Mouse (Mus musculus): ENCODE results near the gene Plxdc1.

Gene Plxdc1

GRCm38 (mm10) chr11:98012831-98013230 lies 26.6 kb upstream of the Plxdc1 start:
- no peak for DNase-seq

DNA sequence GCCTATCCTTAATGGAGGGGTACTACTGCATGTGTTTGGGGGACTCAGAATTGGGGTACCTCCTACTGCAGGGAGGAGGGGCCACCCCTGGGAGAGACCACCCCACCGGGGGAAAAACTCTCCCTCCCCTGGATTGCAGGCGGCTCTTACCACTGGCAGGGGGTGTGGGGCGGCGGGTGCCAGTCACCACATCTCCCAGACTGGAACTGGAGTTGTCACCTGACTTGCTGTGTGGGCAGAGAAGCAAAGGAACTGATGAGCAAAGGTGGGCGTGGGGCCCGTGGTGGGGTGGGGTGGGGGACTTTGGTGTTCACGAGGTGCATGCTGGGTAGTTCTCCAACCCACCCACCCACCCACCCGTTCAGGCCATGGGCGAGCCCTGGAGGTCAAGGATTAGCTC lies 25.5 kb upstream of the Plxdc1 start:
- DNase-seq: no peak

DNA sequence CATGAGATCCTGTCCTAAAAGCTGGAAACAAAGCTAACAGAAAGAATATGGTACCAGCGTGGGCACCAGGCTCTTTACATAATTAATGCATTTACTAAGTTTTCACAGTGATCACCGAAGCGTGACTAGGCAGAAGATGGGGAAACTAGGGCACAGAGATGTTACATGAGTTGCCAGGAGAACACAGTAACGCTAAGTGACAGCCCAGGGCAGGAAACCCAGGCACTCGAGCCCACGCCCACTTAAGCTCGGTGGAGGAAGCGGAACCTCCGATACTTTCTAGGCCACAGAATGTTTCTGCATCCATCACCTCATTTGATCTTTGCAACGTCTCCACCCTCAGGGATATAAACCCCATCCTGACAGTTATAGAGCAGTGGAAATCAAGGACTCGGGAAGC lies 21.8 kb upstream of the Plxdc1 start:
- no peak for DNase-seq

- DNase-seq: no peak
These were observed 19.4 kb upstream of the Plxdc1 start for GRCm38 (mm10) chr11:98005686-98006085.

GRCm38 (mm10) chr11:98005076-98005475 lies 18.8 kb upstream of the Plxdc1 start:
- DNase-seq: no peak

DNA sequence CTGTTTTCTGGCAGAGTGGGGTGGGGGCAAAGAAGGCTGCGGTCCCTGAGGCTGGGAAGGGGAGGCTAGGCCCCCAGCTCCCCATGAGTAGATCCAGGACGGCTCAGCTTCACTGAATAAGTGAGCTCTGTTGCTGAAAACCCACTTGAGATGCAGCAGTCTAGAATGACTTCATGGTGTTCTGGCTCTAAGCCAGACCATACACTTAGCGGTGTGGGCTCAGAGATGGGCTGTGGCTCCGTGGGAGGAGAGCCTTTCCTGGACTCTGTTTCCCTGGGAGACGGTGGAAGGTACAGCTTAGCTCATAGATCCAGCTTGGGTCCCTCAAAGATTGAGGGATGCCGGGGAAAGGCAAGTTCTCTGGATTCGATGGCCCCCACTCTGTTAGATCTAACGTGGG lies 17.9 kb upstream of the Plxdc1 start:
- DNase-seq: no peak

GRCm38 (mm10) chr11:98003171-98003671 lies 17.0 kb upstream of the Plxdc1 start:
- no peak for DNase-seq

- no peak for DNase-seq
These were observed 16.4 kb upstream of the Plxdc1 start for GRCm38 (mm10) chr11:98002627-98003026.

- DNase-seq: no peak
These were observed 15.7 kb upstream of the Plxdc1 start for GRCm38 (mm10) chr11:98001986-98002385.

DNA sequence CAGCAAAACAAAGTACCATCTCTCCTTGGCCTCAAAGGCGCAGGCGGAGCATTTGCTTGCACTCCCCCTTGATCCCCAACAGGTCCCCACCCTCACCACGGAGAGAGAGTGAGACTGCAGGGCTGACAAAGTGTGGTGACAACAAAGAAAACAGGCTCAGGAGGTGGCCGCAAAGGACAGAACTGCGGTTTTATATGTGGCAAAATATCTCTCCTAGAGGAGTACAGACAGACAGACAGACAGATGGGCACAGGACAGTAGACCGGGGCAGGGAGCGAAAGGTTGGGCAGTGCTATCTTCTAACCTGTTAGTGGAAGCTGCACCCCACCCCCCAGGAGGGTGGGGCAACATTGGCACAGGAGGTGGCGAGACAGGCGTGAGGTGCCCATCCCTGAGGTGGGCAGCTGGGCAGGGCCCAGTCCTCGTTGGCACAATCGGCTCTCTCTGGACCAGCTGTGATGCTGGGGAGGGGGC lies 15.1 kb upstream of the Plxdc1 start:
- no peak for DNase-seq

GRCm38 (mm10) chr11:98000378-98001140 lies 14.3 kb upstream of the Plxdc1 start:
- no peak for DNase-seq

- DNase-seq: no peak
These were observed 13.5 kb upstream of the Plxdc1 start for GRCm38 (mm10) chr11:97999748-98000147.

DNA sequence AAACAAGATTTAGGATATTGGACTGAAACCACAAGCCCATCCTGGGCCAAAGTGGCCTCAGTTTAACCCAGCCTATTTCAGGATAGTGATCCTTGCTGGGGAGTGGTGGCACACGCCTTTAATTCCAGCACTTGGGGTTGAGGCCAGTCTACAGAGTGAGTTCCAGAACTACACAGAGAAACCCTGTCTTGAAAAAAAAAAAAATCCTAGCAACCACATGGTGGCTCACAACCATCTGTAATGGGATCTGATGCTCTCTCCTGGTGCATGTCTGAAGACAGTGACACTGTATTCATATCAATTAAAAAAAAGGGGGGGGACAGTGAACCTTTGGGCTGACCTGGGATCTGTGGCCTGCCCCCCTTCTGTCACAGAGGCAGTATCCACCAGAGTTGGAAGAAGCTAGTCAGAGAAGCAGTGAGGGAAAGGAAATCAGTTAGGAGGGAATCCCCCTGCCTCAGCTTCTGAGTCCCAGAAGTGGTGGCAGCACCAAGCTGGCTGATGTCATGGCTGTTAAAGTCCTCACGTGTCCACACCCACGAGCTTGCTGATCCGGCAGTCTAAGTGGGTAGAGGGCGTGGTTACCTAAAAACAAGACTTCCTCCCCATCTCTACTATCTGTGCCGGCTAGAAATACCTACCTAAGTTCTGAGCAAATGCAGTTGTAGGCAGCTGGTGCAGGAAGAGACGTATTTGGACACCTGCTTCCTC lies 12.8 kb upstream of the Plxdc1 start:
- no peak for DNase-seq

DNA sequence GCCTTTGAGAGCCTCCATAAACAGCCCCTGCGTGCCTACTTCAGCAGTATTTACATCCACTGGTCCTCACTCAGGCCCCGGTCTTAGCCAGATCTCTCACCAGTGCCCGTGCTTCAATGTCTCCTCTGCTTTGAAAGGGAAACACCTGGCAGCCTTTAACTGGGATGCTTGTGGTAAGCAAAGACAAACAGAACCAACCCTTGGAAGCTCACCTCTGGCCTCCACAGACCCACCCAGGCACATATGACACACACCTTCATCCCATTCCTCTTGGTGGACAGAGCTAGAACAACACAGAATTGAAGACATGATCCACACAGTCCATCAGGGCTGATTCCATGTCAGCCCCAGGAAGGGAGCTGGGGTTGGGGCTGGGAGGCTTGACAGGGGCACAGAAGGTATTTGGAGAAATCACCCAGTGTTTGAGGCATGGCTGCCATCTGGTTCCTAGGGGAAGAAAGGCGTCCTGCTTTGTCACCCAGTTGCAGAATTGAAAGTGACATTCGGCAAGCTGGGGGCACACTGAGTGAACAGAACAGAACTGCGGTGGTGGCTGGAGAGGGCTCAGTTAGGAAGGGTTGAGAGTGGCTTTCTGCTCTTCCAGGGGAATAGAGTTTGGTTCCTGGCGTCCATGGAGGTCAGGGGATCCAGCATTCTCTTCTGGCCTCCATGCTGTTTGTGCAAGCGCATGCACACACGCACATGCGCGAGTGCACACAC lies 12.0 kb upstream of the Plxdc1 start:
- DNase-seq: no peak

- DNase-seq: no peak
These were observed 11.2 kb upstream of the Plxdc1 start for GRCm38 (mm10) chr11:97997387-97997960.

DNA sequence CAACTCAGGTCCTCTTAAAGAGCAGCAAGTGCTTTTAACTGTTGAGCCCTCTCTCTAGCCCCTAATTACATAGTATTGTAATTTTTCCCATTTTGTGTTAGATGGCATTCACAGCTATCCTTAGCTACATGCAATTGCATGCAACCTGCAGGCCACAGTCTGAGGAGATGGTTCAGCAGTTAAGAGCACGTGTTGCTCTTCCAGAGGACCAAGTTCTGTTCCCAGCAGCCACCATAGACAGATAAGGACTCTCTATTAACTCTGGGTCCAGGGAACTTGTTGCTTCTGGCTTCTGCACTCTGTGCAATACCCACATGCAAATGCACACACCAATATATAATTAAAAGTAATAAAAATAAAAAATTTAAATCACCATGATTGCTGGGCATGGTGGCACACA lies 10.4 kb upstream of the Plxdc1 start:
- DNase-seq: no peak

- DNase-seq: no peak
These were observed 9.5 kb upstream of the Plxdc1 start, which contains the start of gene Arl5c for GRCm38 (mm10) chr11:97995564-97996288. Arl5c (minus strand) TSS chr11:97996181.

DNA sequence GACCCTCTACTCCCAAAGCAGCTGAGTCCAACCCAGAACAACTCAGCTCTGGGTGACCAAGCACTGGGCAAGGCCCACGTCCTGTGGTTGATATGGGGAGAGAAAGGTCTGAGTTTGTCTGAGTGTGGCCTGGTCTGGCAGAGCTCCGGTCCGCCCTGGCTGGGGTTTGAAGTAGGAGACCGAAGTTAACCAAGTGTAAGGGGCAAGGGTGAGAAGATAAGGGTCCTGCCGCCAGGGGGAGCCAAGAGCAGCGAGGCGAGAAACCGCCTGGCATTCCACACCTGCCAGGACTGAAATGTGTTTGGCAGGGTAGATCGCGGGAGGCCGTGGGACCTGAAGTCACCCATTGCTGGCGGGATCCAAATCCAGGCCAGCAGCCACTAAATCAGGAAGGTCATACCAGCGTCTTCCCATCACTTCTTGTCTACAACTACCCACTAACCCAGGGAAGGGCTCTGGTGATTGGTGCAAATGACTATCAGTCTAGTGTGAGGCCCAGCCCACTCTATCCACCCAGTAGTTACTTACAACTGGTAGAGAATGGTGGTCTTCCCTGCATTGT lies 8.4 kb upstream of the Plxdc1 start:
- peak; percentile 65 for DNase-seq

GRCm38 (mm10) chr11:97988530-97989096 lies 2.4 kb upstream of the Plxdc1 start:
- peak; percentile 86 for DNase-seq

GRCm38 (mm10) chr11:97987551-97988526 lies 1.6 kb upstream of the Plxdc1 start:
- peak; percentile 90 for DNase-seq

All from cerebellum, adult 11-12 months (tissue).